Mouse (Mus musculus) cortical plate, adult 2 months (tissue): ENCODE results near the gene Asb6.

ENCODE experiments used
- CTCF ChIP-seq: fragments of 200-500 bp; IDR thresholded peaks from 2 replicates; pipeline ENCODE4 v1.5.1; 2011; ENCODE audit warnings: mild to moderate bottlenecking, control low read depth, low read length; ENCODE audit not compliant: insufficient read depth; ENCODE audit errors: extremely low read depth
- POLR2A ChIP-seq: fragments of 200-500 bp; IDR thresholded peaks from 2 replicates; pipeline ENCODE4 v1.6.1; 2011; ENCODE audit warnings: mild to moderate bottlenecking, low read length, control low read depth; ENCODE audit not compliant: insufficient read depth; ENCODE audit errors: extremely low read depth

GRCm38 (mm10) chr2:30845152-30846070 lies 15.3 kb upstream of the Asb6 start:
- TF ChIP-seq POLR2A (no peak), CTCF (no peak)
